Mouse (Mus musculus): ENCODE data around the gene Prss29. TPM values are rescaled to one million over a fixed set of nuclear protein-coding genes. Genes with fewer than 3 reads are reported as not detected.

Gene Prss29
- polyA plus RNA-seq, 1 experiment, result not detected

DNA sequence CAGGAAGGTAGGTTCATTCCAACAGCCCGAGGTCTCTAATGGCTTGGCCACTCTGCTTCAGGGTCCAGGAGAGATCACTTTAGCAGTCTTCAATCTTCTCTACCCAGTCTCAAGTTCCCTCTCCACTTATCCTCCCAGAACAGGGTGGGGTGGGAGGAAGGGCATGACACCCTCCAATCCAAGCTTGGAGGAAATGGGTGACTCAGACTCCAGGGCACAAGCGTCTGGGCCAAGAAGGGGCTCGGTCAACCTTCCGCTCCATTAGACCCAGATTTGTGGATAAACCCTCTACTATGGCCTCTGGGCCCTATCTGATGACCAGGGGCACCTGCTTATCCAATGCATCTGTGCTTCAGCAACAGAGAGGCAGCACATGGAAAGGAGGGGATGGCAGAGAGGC, 27.0 kb downstream of the Prss29 start, which contains the start of gene Tpsab1:
Tpsab1 (minus strand) TSS at position 101 of the 400 bp plus-strand sequence.
- Histone ChIP-seq H3K36me3 (ENCODE audit: control insufficient read depth, insufficient read depth, low read length) (no peaks in the 10 kb centered on the region), H3K27me3 (ENCODE audit: control insufficient read depth, insufficient read depth, low read length) (no peaks in the 10 kb centered on the region), H3K4me1 (ENCODE audit: control insufficient read depth, insufficient read depth, low read length) (no peaks in the 10 kb centered on the region), H3K27ac (ENCODE audit: control insufficient read depth, insufficient read depth, low read depth, low read length) (no peak within 1 kb of the TSS), H3K4me3 (ENCODE audit: control insufficient read depth, low read depth, low read length) (no peak within 1 kb of the TSS)
- TF ChIP-seq CTCF (IDR thresholded peaks at IDR 0.05; ENCODE audit: control insufficient read depth, insufficient read depth, insufficient replicate concordance, low read depth, low read length) (no peak), POLR2A (IDR thresholded peaks at IDR 0.05; ENCODE audit: control insufficient read depth, low read depth, low read length) (no peak)

DNA sequence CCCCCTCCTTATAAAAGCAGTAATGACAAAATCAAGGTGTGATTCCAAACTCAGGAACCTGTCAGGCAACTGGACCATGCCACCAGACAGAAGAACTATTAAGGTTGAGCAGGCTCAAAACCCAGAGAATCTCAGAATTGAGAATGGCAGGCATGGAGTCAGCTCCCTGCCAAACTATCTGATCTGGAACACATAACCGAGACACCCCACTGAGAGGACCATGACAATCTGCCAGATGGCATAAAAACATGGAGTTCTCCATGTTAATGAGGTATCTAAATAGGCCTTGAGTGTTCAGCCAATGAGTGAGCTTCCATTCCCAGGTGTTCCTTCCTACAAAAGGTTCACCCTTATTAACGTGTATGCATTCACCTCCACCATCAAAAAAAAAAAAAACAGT, 42.8 kb downstream of the Prss29 start:
- Histone ChIP-seq H3K4me3 (ENCODE audit: control insufficient read depth, low read depth, low read length) (no peak overlapping the region), H3K36me3 (ENCODE audit: control insufficient read depth, insufficient read depth, low read length) (no peaks in the 10 kb centered on the region), H3K27ac (ENCODE audit: control insufficient read depth, insufficient read depth, low read depth, low read length) (no peak overlapping the region)

GRCm38 (mm10) chr17:25363726-25364125, 45.3 kb downstream of the Prss29 start:
- no peak overlapping the region for H3K4me3 ChIP-seq (ENCODE audit: control insufficient read depth, low read depth, low read length)
- H3K4me1 ChIP-seq (ENCODE audit: control insufficient read depth, insufficient read depth, low read length), result no peaks in the 10 kb centered on the region
- H3K27me3 ChIP-seq (ENCODE audit: control insufficient read depth, insufficient read depth, low read length), result no peaks in the 10 kb centered on the region
- no peaks in the 10 kb centered on the region for H3K36me3 ChIP-seq (ENCODE audit: control insufficient read depth, insufficient read depth, low read length)
- H3K27ac ChIP-seq (ENCODE audit: control insufficient read depth, insufficient read depth, low read depth, low read length), result no peak overlapping the region
- TF ChIP-seq CTCF (IDR thresholded peaks at IDR 0.05; ENCODE audit: control insufficient read depth, insufficient read depth, insufficient replicate concordance, low read depth, low read length) (peak; percentile 72; the same call in 1 of the 2 replicates), POLR2A (IDR thresholded peaks at IDR 0.05; ENCODE audit: control insufficient read depth, low read depth, low read length) (no peak)

More for the DNA sequence above, 42.8 kb downstream of the Prss29 start:
- Histone ChIP-seq H3K4me1 (ENCODE audit: control insufficient read depth, insufficient read depth, low read length) (no peaks in the 10 kb centered on the region), H3K27me3 (ENCODE audit: control insufficient read depth, insufficient read depth, low read length) (no peaks in the 10 kb centered on the region)
- TF ChIP-seq CTCF (IDR thresholded peaks at IDR 0.05; ENCODE audit: control insufficient read depth, insufficient read depth, insufficient replicate concordance, low read depth, low read length) (no peak), POLR2A (IDR thresholded peaks at IDR 0.05; ENCODE audit: control insufficient read depth, low read depth, low read length) (no peak)

DNA sequence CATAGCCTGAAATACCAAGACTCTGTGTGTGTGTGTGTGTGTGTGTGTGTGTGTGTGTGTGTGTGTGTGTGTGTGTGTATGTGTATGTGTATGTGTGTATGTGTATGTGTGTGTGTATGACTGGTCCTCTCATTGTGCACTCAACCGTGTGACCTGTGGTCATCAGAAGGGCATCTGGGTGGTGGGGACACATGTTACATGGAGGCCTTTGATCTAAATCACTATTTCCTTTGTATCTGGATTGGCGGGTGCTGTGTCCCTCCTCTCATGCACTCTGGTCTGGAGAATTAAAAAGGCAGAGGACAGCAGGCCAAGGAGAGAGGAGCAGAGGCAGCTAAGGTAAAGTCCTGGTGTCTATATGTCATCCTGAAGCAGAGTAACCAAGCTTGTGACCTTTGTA, 47.6 kb downstream of the Prss29 start, which contains the start of gene Tpsb2:
Tpsb2 (plus strand) TSS at position 301 of the 400 bp plus-strand sequence.
- H3K4me3 ChIP-seq (ENCODE audit: control insufficient read depth, low read depth, low read length), result no peak within 1 kb of the TSS

DNA sequence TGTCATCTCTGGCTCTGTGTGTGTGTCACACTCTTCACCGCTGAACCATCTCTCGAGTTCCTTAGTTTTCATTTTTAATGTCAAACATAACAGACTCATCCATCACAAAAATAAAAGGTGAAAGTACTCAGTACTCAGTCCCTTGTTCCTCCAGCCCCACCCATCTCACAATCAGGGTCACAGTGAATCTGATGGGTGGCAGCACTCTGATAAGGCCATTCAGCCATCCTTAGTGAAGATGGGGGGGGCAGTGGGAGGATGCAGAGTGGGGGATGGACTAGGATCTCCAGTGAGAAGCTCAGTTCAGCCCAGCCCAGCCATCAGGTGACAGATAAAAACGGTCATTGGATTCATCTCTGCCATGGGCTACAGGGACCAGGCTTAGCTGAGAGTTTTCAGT, 50.5 kb downstream of the Prss29 start, which contains the start of gene Tpsg1:
Tpsg1 (plus strand) TSS at position 301 of the 400 bp plus-strand sequence.
- Histone ChIP-seq H3K27me3 (ENCODE audit: control insufficient read depth, insufficient read depth, low read length) (no peaks in the 10 kb centered on the region), H3K36me3 (ENCODE audit: control insufficient read depth, insufficient read depth, low read length) (no peaks in the 10 kb centered on the region)
- no peak for TF ChIP-seq CTCF (IDR thresholded peaks at IDR 0.05; ENCODE audit: control insufficient read depth, insufficient read depth, insufficient replicate concordance, low read depth, low read length)
- TF ChIP-seq POLR2A (IDR thresholded peaks at IDR 0.05; ENCODE audit: control insufficient read depth, low read depth, low read length), result no peak

More for the DNA sequence above, 47.6 kb downstream of the Prss29 start, which contains the start of gene Tpsb2:
- Histone ChIP-seq H3K27me3 (ENCODE audit: control insufficient read depth, insufficient read depth, low read length) (no peaks in the 10 kb centered on the region), H3K4me1 (ENCODE audit: control insufficient read depth, insufficient read depth, low read length) (no peaks in the 10 kb centered on the region), H3K27ac (ENCODE audit: control insufficient read depth, insufficient read depth, low read depth, low read length) (no peak within 1 kb of the TSS), H3K36me3 (ENCODE audit: control insufficient read depth, insufficient read depth, low read length) (no peaks in the 10 kb centered on the region)
- no peak for TF ChIP-seq POLR2A (IDR thresholded peaks at IDR 0.05; ENCODE audit: control insufficient read depth, low read depth, low read length)
- no peak for TF ChIP-seq CTCF (IDR thresholded peaks at IDR 0.05; ENCODE audit: control insufficient read depth, insufficient read depth, insufficient replicate concordance, low read depth, low read length)

More for the DNA sequence above, 50.5 kb downstream of the Prss29 start, which contains the start of gene Tpsg1:
- H3K4me3 ChIP-seq (ENCODE audit: control insufficient read depth, low read depth, low read length), result no peak within 1 kb of the TSS
- H3K27ac ChIP-seq (ENCODE audit: control insufficient read depth, insufficient read depth, low read depth, low read length), result no peak within 1 kb of the TSS
- no peaks in the 10 kb centered on the region for H3K4me1 ChIP-seq (ENCODE audit: control insufficient read depth, insufficient read depth, low read length)

Other genes with a start within 250 kb of the Prss29 start
- gene Tmem204, start 235.1 kb upstream of the Prss29 start, polyA plus RNA-seq (2012; rRNA removed), result 4.1 and 5.2 TPM in 2 replicates
- gene Telo2, start 202.7 kb upstream of the Prss29 start, polyA plus RNA-seq (2012; rRNA removed), result 5.4 and 7.0 TPM in 2 replicates
- 0.23 and 0.40 TPM in 2 replicates for gene Ptx4, start 197.9 kb upstream of the Prss29 start, polyA plus RNA-seq (2012; rRNA removed)
- 14.1 and 14.8 TPM in 2 replicates for gene Clcn7, start 185.3 kb upstream of the Prss29 start, polyA plus RNA-seq (2012; rRNA removed)
- 22.6 and 23.5 TPM in 2 replicates for gene Ccdc154, start 156.2 kb upstream of the Prss29 start, polyA plus RNA-seq (2012; rRNA removed)
- 0.36 and 0.83 TPM in 2 replicates for gene Gm38655, start 143.2 kb upstream of the Prss29 start, polyA plus RNA-seq (2012; rRNA removed)
- gene BC003965, start 134.1 kb upstream of the Prss29 start, polyA plus RNA-seq (2012; rRNA removed), result 4.6 and 5.0 TPM in 2 replicates
- gene Unkl, start 130.3 kb upstream of the Prss29 start, polyA plus RNA-seq (2012; rRNA removed), result 11.2 and 11.7 TPM in 2 replicates
- gene Gnptg, start 78.5 kb upstream of the Prss29 start, polyA plus RNA-seq (2012; rRNA removed), result 20.2 and 24.5 TPM in 2 replicates
- 17.5 and 18.1 TPM in 2 replicates for gene Tsr3, start 78.5 kb upstream of the Prss29 start, polyA plus RNA-seq (2012; rRNA removed)
- 2.9 and 3.8 TPM in 2 replicates for gene Baiap3, start 62.3 kb upstream of the Prss29 start, polyA plus RNA-seq (2012; rRNA removed)
- 226 and 232 TPM in 2 replicates for gene Ube2i, start 44.0 kb upstream of the Prss29 start, polyA plus RNA-seq (2012; rRNA removed)
- gene Prss34, start 20.3 kb upstream of the Prss29 start, polyA plus RNA-seq (2012; rRNA removed), result 0.11 TPM in 1 of 2 replicates, not detected in the other
- gene Prss28, start 10.0 kb upstream of the Prss29 start, polyA plus RNA-seq (2012; rRNA removed), result not detected in 2 replicates
- gene Tpsab1, start 26.9 kb downstream of the Prss29 start, polyA plus RNA-seq (2012; rRNA removed), result 0.20 and 0.26 TPM in 2 replicates
- 0.10 and 0.61 TPM in 2 replicates for gene Tpsb2, start 47.7 kb downstream of the Prss29 start, polyA plus RNA-seq (2012; rRNA removed)
- gene Tpsg1, start 50.6 kb downstream of the Prss29 start, polyA plus RNA-seq (2012; rRNA removed), result not detected in 2 replicates
- gene Cacna1h, start 115.1 kb downstream of the Prss29 start, polyA plus RNA-seq (2012; rRNA removed), result 78.4 and 84.0 TPM in 2 replicates
- 341 and 400 TPM in 2 replicates for gene Tekt4, start 136.0 kb downstream of the Prss29 start, polyA plus RNA-seq (2012; rRNA removed)
- 0.04 and 0.05 TPM in 2 replicates for gene Sstr5, start 178.6 kb downstream of the Prss29 start, polyA plus RNA-seq (2012; rRNA removed)

Measured in testis, adult 2 months (tissue).